Mouse (Mus musculus): ENCODE results near the gene Ddit4. TPM values are rescaled to one million over a fixed set of nuclear protein-coding genes. Genes with fewer than 3 reads are reported as not detected.

The Ddit4 gene
- total RNA-seq, 2 experiments from 2014 or later: 1.2 to 2.4 TPM

Other genes with a start within 250 kb of the Ddit4 start
- 29.7 and 34.2 TPM in 2 replicates for gene Micu1, start 249.4 kb downstream of the Ddit4 start, total RNA-seq (2015)
- 42.2 and 58.8 TPM in 2 replicates for gene Micu1, start 249.4 kb downstream of the Ddit4 start, total RNA-seq (2017)
- 21.9 and 26.0 TPM in 2 replicates for gene Dnajb12, start 72.3 kb downstream of the Ddit4 start, total RNA-seq (2015)
- gene Dnajb12, start 72.3 kb downstream of the Ddit4 start, total RNA-seq (2017): 17.3 and 18.5 TPM in 2 replicates
- gene Ascc1, start 51.0 kb upstream of the Ddit4 start, total RNA-seq (2015): 25.7 and 29.9 TPM in 2 replicates
- 24.3 and 27.0 TPM in 2 replicates for gene Ascc1, start 51.0 kb upstream of the Ddit4 start, total RNA-seq (2017)
- 45.9 and 57.2 TPM in 2 replicates for gene Anapc16, start 51.3 kb upstream of the Ddit4 start, total RNA-seq (2015)
- gene Anapc16, start 51.3 kb upstream of the Ddit4 start, total RNA-seq (2017): 35.2 and 39.4 TPM in 2 replicates
- gene Spock2, start 154.4 kb upstream of the Ddit4 start, total RNA-seq (2015): 0.11 and 0.20 TPM in 2 replicates
- 0.04 and 0.07 TPM in 2 replicates for gene Spock2, start 154.4 kb upstream of the Ddit4 start, total RNA-seq (2017)

Data from megakaryocyte, adult 5-6 weeks (primary cell).